Mouse (Mus musculus) heart, postnatal 14 days (tissue): ENCODE measurements around the gene Ypel2. TPM values are rescaled to one million over a fixed set of nuclear protein-coding genes. Genes with fewer than 3 reads are reported as not detected.

Experiments
- DNase-seq, 2 experiments: peaks; one replicate each; pipeline ENCODE4 v3.0.0; 2021 to 2022
- intact Hi-C: fragments of 180-260 bp; cut with DNase I; formaldehyde crosslinking; loops from one replicate; pipeline ENCODE4 v1.15.1; 2025
- total RNA-seq, 2 experiments: library from RNA; stranded (reverse); gene quantifications; 2 replicates each; pipeline ENCODE4 v1.2.3; 2021

Gene Ypel2
- total RNA-seq, 2 experiments from 2014 or later, result 24.7 to 24.8 TPM

GRCm38 (mm10) chr11:86939503-86939902 lies 54.0 kb downstream of the Ypel2 start:
- no peak for DNase-seq

GRCm38 (mm10) chr11:86938551-86938950 lies 55.0 kb downstream of the Ypel2 start:
- DNase-seq, result no peak
- intact Hi-C loops, result no loop called here

More at GRCm38 (mm10) chr11:86939503-86939902, 54.0 kb downstream of the Ypel2 start:
- intact Hi-C loops, result no loop called here

- intact Hi-C loops, result no loop called here
- no peak for DNase-seq
Observed at GRCm38 (mm10) chr11:86938108-86938507, 55.4 kb downstream of the Ypel2 start.

GRCm38 (mm10) chr11:86936938-86937337 lies 56.6 kb downstream of the Ypel2 start:
- intact Hi-C loops, result no loop called here
- no peak for DNase-seq

- intact Hi-C loops, result no loop called here
- DNase-seq, result no peak
Observed at GRCm38 (mm10) chr11:86934895-86935294, 58.6 kb downstream of the Ypel2 start.

GRCm38 (mm10) chr11:86932201-86932600 lies 61.3 kb downstream of the Ypel2 start:
- intact Hi-C loops, result no loop called here
- no peak for DNase-seq

GRCm38 (mm10) chr11:86930636-86931180 lies 62.8 kb downstream of the Ypel2 start:
- intact Hi-C loops, result no loop called here
- DNase-seq, result no peak

- DNase-seq, result no peak
- intact Hi-C loops, result no loop called here
Observed at GRCm38 (mm10) chr11:86929985-86930384, 63.5 kb downstream of the Ypel2 start.

- intact Hi-C loops, result no loop called here
- DNase-seq, result no peak
Observed at GRCm38 (mm10) chr11:86929531-86929930, 64.0 kb downstream of the Ypel2 start.

GRCm38 (mm10) chr11:86925085-86925638 lies 68.3 kb downstream of the Ypel2 start:
- no peak for DNase-seq
- intact Hi-C loops, result no loop called here

GRCm38 (mm10) chr11:86924629-86925028 lies 68.9 kb downstream of the Ypel2 start:
- no peak for DNase-seq
- intact Hi-C loops, result no loop called here

- no peak for DNase-seq
- intact Hi-C loops, result no loop called here
Observed at GRCm38 (mm10) chr11:86923654-86924053, 69.9 kb downstream of the Ypel2 start.

GRCm38 (mm10) chr11:86922029-86922428 lies 71.5 kb downstream of the Ypel2 start:
- DNase-seq, result no peak
- intact Hi-C loops, result no loop called here

GRCm38 (mm10) chr11:86921335-86921734 lies 72.2 kb downstream of the Ypel2 start:
- DNase-seq, result no peak
- intact Hi-C loops, result loop anchor here (2.0 kb wide), 1 partner anchor 71 kb away; the partner anchor contains the start of gene Ypel2

GRCm38 (mm10) chr11:86920111-86921080 lies 73.1 kb downstream of the Ypel2 start:
- DNase-seq, result peak; percentile 66 to 69
- intact Hi-C loops, result loop anchor here (2.0 kb wide), 1 partner anchor 72 kb away; the partner anchor contains the start of gene Ypel2

GRCm38 (mm10) chr11:86919468-86919867 lies 74.0 kb downstream of the Ypel2 start:
- DNase-seq, result no peak
- intact Hi-C loops, result no loop called here

GRCm38 (mm10) chr11:86917536-86917935 lies 76.0 kb downstream of the Ypel2 start:
- no peak for DNase-seq
- intact Hi-C loops, result loop anchor here (2.0 kb wide), 1 partner anchor 41 kb away; no protein-coding TSS in a partner anchor

GRCm38 (mm10) chr11:86916596-86917249 lies 76.8 kb downstream of the Ypel2 start:
- intact Hi-C loops, result loop anchor here (2.0 kb wide), 1 partner anchor 42 kb away; no protein-coding TSS in a partner anchor
- DNase-seq, result no peak

- no peak for DNase-seq
- intact Hi-C loops, result loop anchor here (2.0 kb wide), 1 partner anchor 14 kb away; no protein-coding TSS in a partner anchor
Observed at GRCm38 (mm10) chr11:86914329-86914728, 79.2 kb downstream of the Ypel2 start.

GRCm38 (mm10) chr11:86910244-86910643 lies 83.3 kb downstream of the Ypel2 start:
- intact Hi-C loops, result no loop called here
- DNase-seq, result no peak

GRCm38 (mm10) chr11:86909028-86909427 lies 84.5 kb downstream of the Ypel2 start:
- intact Hi-C loops, result no loop called here
- DNase-seq, result no peak
